Mouse (Mus musculus) forebrain, embryonic 16.5 days (tissue): ENCODE measurements around the gene Csnk1d. TPM values are rescaled to one million over a fixed set of nuclear protein-coding genes. Genes with fewer than 3 reads are reported as not detected.
A peak's percentile ranks its signal among the peaks of the same experiment; 100 is the strongest.

Experiments
- ATAC-seq: fragments of 200-750 bp; cut with Nextera tagmentation; 2 replicates; pipeline ENCODE4 v1.8.0; 2017; ENCODE audit warnings: mild to moderate bottlenecking, moderate library complexity
- H3K27ac ChIP-seq: fragments of 300-500 bp; sonication (generic); 2 replicates; pipeline ENCODE4 v1.5.1; 2014; ENCODE audit warnings: low read length, control low read depth
- H3K27me3 ChIP-seq: fragments of 300-500 bp; sonication (generic); replicated peaks from 2 replicates; pipeline ENCODE4 v1.6.1; 2014; ENCODE audit warnings: low read length; ENCODE audit not compliant: control insufficient read depth, insufficient read depth
- H3K36me3 ChIP-seq: fragments of 300-500 bp; sonication (generic); 2 replicates; pipeline ENCODE4 v1.6.1; 2014; ENCODE audit not compliant: control insufficient read depth, insufficient read depth
- H3K4me1 ChIP-seq: fragments of 300-500 bp; sonication (generic); replicated peaks from 2 replicates; pipeline ENCODE4 v1.6.1; 2014; ENCODE audit warnings: low read length; ENCODE audit not compliant: control insufficient read depth, insufficient read depth
- H3K4me2 ChIP-seq: fragments of 300-500 bp; sonication (generic); 2 replicates; pipeline ENCODE4 v1.6.1; 2014; ENCODE audit warnings: mild to moderate bottlenecking, low read length, control low read depth
- H3K4me3 ChIP-seq: fragments of 300-500 bp; sonication (generic); replicated peaks from 2 replicates; pipeline ENCODE4 v1.5.1; 2014; ENCODE audit warnings: mild to moderate bottlenecking, low read length, control low read depth
- H3K9ac ChIP-seq: fragments of 300-500 bp; sonication (generic); replicated peaks from 2 replicates; pipeline ENCODE4 v1.6.1; 2014; ENCODE audit warnings: low read depth, low read length, control low read depth
- H3K9me3 ChIP-seq: fragments of 300-500 bp; sonication (generic); 2 replicates; pipeline ENCODE4 v1.6.1; 2016; ENCODE audit warnings: low read length; ENCODE audit not compliant: control insufficient read depth
- WGBS: fragments of 180-500 bp; shearing (Covaris S2); extraction: QIAGEN DNeasy Blood & Tissue Kit; methylation state at CpG from one replicate; pipeline ENCODE4 v1.1.7; 2014; 5-methylcytosine and 5-hydroxymethylcytosine counted together
- polyA plus RNA-seq: library from polyadenylated mRNA; unstranded; fragments of >200 nt; fragmentation: Nextera tagmentation; extraction: Ambion mirVana; gene quantifications from 2 replicates; pipeline ENCODE4 v1.2.1, GENCODE M21; 2015

Gene Csnk1d
- polyA plus RNA-seq, 1 experiment from 2014 or later: 146 TPM

GRCm38 (mm10) chr11:120960248-120960647 is 30.9 kb downstream of the Csnk1d start:
- Histone ChIP-seq H3K36me3 (peaks cover 33% of the 10 kb centered on the region), H3K4me2 (no peak overlapping the region), H3K9me3 (no peaks in the 10 kb centered on the region), H3K27me3 (no peaks in the 10 kb centered on the region), H3K4me1 (no peaks in the 10 kb centered on the region), H3K4me3 (no peak overlapping the region), H3K27ac (no peak overlapping the region), H3K9ac (no peak overlapping the region)
- ATAC-seq: no peak
- 71% methylated on average over 1 of the region's 1 CpGs for WGBS

DNA sequence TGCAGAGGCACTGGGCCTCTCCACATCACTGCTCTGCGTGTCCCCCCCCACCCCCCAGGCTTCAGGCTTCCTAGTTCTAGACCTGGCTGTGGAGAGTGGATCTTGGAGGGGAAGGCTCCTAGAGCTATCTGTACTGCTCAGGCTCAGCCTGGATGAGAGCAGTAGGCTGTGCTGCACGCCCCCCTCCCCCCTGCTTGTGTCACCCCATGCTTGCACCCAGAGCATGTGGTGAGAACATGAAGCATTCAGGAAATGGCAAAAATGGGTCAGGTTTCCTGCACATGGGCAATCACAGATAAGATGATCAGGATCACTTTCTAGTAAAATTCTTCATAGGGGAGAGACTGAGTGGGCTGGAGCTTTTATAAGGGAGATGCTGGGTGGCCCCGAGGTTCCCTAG is 31.6 kb downstream of the Csnk1d start:
- WGBS: 83% methylated on average over 3 of the region's 3 CpGs
- H3K4me3 ChIP-seq: no peak overlapping the region
- no peaks in the 10 kb centered on the region for H3K27me3 ChIP-seq
- peaks cover 27% of the 10 kb centered on the region for H3K36me3 ChIP-seq
- no peaks in the 10 kb centered on the region for H3K9me3 ChIP-seq
- H3K4me2 ChIP-seq: no peak overlapping the region
- no peaks in the 10 kb centered on the region for H3K4me1 ChIP-seq
- no peak overlapping the region for H3K9ac ChIP-seq
- H3K27ac ChIP-seq: no peak overlapping the region
- ATAC-seq: no peak

DNA sequence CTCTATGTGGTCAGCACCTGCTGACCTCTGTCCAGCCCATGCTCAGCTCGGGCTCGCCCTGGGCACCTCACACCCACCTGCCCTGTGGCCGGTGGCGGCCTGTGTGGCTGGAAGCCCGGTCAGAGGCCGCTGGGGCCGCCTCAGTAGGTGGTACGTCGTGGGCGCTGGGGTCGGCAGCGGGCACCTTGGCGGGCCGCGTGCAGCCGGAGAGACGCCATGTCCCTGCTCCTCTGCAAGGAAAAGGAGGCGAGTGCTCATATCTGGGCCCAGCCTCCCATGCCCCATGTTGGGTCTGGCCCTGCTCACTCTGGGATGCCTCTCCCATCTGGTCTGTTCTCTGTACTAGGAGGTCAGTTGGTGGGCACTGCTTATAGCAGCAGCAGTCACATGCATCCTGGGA is 32.1 kb downstream of the Csnk1d start:
- 88% methylated on average over 17 of the region's 18 CpGs for WGBS
- H3K27ac ChIP-seq: no peak overlapping the region
- H3K4me3 ChIP-seq: no peak overlapping the region
- H3K36me3 ChIP-seq: peaks cover 27% of the 10 kb centered on the region
- no peaks in the 10 kb centered on the region for H3K9me3 ChIP-seq
- ATAC-seq: no peak
- no peaks in the 10 kb centered on the region for H3K27me3 ChIP-seq
- no peak overlapping the region for H3K4me2 ChIP-seq
- no peaks in the 10 kb centered on the region for H3K4me1 ChIP-seq
- no peak overlapping the region for H3K9ac ChIP-seq

GRCm38 (mm10) chr11:120957731-120958257 is 33.3 kb downstream of the Csnk1d start:
- Histone ChIP-seq H3K4me1 (no peaks in the 10 kb centered on the region), H3K27me3 (no peaks in the 10 kb centered on the region), H3K36me3 (peaks cover 20% of the 10 kb centered on the region), H3K9ac (no peak overlapping the region), H3K4me3 (no peak overlapping the region), H3K9me3 (no peaks in the 10 kb centered on the region), H3K27ac (no peak overlapping the region), H3K4me2 (no peak overlapping the region)
- 77% methylated on average over 15 of the region's 15 CpGs for WGBS
- no peak for ATAC-seq

GRCm38 (mm10) chr11:120957052-120957451 is 34.1 kb downstream of the Csnk1d start:
- no peak overlapping the region for H3K27ac ChIP-seq
- no peaks in the 10 kb centered on the region for H3K27me3 ChIP-seq
- ATAC-seq: no peak
- H3K4me3 ChIP-seq: no peak overlapping the region
- WGBS: 69% methylated on average over 8 of the region's 8 CpGs
- H3K4me1 ChIP-seq: no peaks in the 10 kb centered on the region
- H3K36me3 ChIP-seq: peaks cover 14% of the 10 kb centered on the region
- no peaks in the 10 kb centered on the region for H3K9me3 ChIP-seq
- H3K4me2 ChIP-seq: no peak overlapping the region
- H3K9ac ChIP-seq: no peak overlapping the region

DNA sequence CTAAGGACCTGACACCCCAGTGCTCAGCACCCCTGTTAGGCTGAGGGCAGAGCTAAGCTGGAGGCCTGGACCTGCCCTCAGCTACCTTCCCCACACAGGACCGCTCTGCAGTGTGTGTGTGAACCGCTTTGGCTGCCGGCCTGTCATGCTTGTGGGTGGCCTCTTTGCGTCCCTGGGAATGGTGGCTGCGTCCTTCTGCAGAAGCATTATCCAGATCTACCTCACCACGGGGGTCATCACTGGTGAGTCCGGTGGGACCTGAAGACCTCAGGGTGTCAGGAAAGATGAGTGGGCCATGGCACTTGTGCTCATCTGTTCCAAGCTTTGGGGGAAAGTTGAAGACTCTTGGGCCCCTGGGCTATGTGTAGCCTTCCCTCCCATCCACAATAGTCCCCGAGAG is 35.4 kb downstream of the Csnk1d start:
- Histone ChIP-seq H3K4me1 (peaks cover 5% of the 10 kb centered on the region), H3K9ac (no peak overlapping the region), H3K27ac (no peak overlapping the region), H3K4me2 (no peak overlapping the region), H3K27me3 (no peaks in the 10 kb centered on the region), H3K4me3 (no peak overlapping the region), H3K9me3 (no peaks in the 10 kb centered on the region), H3K36me3 (peaks cover 10% of the 10 kb centered on the region; the same call in 1 of the 2 replicates)
- WGBS: 94% methylated on average over 8 of the region's 8 CpGs
- ATAC-seq: no peak

- Histone ChIP-seq H3K9me3 (no peaks in the 10 kb centered on the region), H3K4me3 (no peak overlapping the region), H3K27me3 (peaks cover 6% of the 10 kb centered on the region), H3K36me3 (peaks cover 10% of the 10 kb centered on the region; the same call in 1 of the 2 replicates), H3K4me1 (peaks cover 12% of the 10 kb centered on the region), H3K9ac (no peak overlapping the region), H3K4me2 (no peak overlapping the region), H3K27ac (no peak overlapping the region)
- 86% methylated on average over 5 of the region's 5 CpGs for WGBS
- no peak for ATAC-seq
These were observed 36.2 kb downstream of the Csnk1d start for GRCm38 (mm10) chr11:120954936-120955335.

DNA sequence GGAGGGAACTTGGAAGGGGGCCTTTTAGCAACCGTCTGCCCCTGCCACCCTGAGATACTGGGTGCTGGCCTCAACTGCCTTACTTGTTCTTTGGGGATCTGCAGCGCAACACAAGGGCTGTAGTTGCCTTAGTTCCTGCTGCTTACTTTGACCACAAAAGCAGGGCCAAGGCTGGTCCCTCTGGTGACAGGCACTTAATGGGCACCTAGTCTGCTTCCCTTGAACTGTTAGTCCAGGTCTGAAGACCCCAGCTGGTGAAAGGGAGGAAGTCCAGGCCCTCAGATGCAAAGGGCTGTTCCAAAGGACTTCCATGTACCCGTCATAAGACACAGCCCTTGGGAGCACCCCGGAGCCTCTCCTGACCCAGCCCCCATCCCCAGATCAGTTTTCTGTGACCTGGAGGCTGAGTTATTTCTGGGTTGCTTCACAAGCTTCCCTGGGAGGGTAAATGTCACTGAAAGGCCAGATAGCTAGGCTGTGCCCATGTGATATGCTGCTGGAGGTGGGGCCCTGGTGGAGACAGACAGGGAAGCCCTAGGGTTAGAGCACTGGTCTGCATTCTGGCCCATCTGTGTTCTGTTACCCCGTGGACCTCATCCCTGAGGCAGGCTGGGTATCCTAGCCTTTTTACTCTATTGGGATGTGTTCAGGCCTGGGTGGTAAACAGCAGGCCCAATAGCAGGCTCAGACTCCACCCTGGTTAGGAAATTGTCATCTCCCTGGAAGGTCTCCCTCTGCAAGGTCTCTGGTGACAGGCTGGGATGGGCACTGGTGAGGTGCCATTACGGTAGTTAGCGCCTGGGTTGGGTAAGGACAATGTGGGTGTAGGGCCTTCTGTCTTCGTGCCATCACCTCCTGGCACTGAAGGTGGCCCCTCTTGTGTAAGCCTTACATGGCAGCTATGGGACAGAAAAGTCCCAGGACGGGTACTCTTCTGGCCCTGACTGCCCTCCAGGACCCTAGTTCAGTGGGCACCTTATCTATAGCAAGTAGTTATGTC is 39.1 kb downstream of the Csnk1d start:
- no peak for ATAC-seq
- Histone ChIP-seq H3K36me3 (peaks cover 5% of the 10 kb centered on the region; the same call in 1 of the 2 replicates), H3K27ac (no peak overlapping the region), H3K4me2 (peak overlapping the region; percentile 73), H3K9me3 (no peaks in the 10 kb centered on the region), H3K27me3 (peaks cover 19% of the 10 kb centered on the region), H3K9ac (no peak overlapping the region), H3K4me3 (no peak overlapping the region), H3K4me1 (peaks cover 19% of the 10 kb centered on the region)
- WGBS: 77% methylated on average over 9 of the region's 9 CpGs

DNA sequence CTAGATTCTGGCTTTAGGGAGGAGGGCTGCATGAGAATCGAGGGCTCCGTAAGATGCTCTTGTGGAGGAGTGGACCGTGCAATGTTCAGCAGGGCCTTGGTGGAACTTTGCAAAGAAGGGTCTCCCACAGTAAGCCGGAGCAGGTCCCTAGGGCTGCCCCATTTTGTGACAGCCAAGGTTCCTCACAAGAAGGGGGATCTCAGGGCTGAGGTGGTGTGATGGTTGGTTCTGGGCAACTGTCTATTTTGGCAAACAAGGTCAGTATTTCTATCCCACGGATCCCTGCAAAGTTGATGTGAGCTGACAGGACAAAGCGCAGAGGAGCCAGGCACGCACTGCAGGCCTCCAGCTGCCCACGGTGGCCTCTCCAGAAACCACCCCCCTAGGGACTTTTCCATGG is 39.9 kb downstream of the Csnk1d start:
- Histone ChIP-seq H3K27ac (no peak overlapping the region), H3K9ac (peak overlapping the region; percentile 57), H3K9me3 (no peaks in the 10 kb centered on the region), H3K36me3 (no peaks in the 10 kb centered on the region), H3K4me2 (peak overlapping the region; percentile 73), H3K27me3 (peaks cover 19% of the 10 kb centered on the region), H3K4me3 (peak overlapping the region; percentile 54), H3K4me1 (peaks cover 19% of the 10 kb centered on the region)
- ATAC-seq: no peak
- WGBS: 19% methylated on average over 8 of the region's 8 CpGs
